Mouse (Mus musculus): ENCODE measurements around the gene Nol10.

- no peak for TF ChIP-seq CTCF (conservative IDR thresholded peaks at IDR 0.05; ENCODE audit: low read length)
- no peak for TF ChIP-seq NANOG (IDR thresholded peaks at IDR 0.05; ENCODE audit: borderline replicate concordance, low read length)
These were observed 14.8 kb upstream of the Nol10 start for GRCm38 (mm10) chr12:17333459-17333858.

Data from E14TG2a.4 (cell line).